Mouse (Mus musculus) left cerebral cortex, postnatal 36 days (tissue): ENCODE results near the gene Maz. TPM values are rescaled to one million over a fixed set of nuclear protein-coding genes. Genes with fewer than 3 reads are reported as not detected.
A peak's percentile ranks its signal among the peaks of the same experiment; 100 is the strongest.

Source experiments
- DNase-seq, 2 experiments: peaks; one replicate each; pipeline ENCODE4 v3.0.0; 2021 to 2022; ENCODE audit warnings: low spot score in 2 of 2, mixed read lengths in 1 of 2
- intact Hi-C: fragments of 180-260 bp; cut with DNase I; formaldehyde crosslinking; loops from one replicate; pipeline ENCODE4 v1.15.1; 2025
- total RNA-seq, 2 experiments: library from RNA; stranded (reverse); gene quantifications; 2 replicates each; pipeline ENCODE4 v1.2.3; 2021

The Maz gene
- total RNA-seq, 2 experiments from 2014 or later = 227 to 234 TPM

- intact Hi-C loops = no loop called here
- no peak for DNase-seq
Observed at GRCm38 (mm10) chr7:127011717-127012116, 15.1 kb downstream of the Maz start.

- no peak for DNase-seq
- intact Hi-C loops = no loop called here
Observed at GRCm38 (mm10) chr7:127011051-127011450, 15.8 kb downstream of the Maz start.

GRCm38 (mm10) chr7:127009307-127010085 lies 17.3 kb downstream of the Maz start:
- DNase-seq = no peak
- intact Hi-C loops = loop anchor here (2.0 kb wide), 1 partner anchor 25 kb away; no protein-coding TSS in a partner anchor

GRCm38 (mm10) chr7:127008239-127009019 lies 18.4 kb downstream of the Maz start:
- intact Hi-C loops = loop anchor here (2.0 kb wide), 1 partner anchor 24 kb away; no protein-coding TSS in a partner anchor
- peak; percentile 80 to 87 for DNase-seq

- intact Hi-C loops = loop anchor here (2.0 kb wide), 1 partner anchor 23 kb away; no protein-coding TSS in a partner anchor
- DNase-seq = no peak
Observed at GRCm38 (mm10) chr7:127007313-127008024, 19.4 kb downstream of the Maz start.

GRCm38 (mm10) chr7:127004122-127004875 lies 22.5 kb downstream of the Maz start:
- intact Hi-C loops = no loop called here
- DNase-seq = no peak

DNA sequence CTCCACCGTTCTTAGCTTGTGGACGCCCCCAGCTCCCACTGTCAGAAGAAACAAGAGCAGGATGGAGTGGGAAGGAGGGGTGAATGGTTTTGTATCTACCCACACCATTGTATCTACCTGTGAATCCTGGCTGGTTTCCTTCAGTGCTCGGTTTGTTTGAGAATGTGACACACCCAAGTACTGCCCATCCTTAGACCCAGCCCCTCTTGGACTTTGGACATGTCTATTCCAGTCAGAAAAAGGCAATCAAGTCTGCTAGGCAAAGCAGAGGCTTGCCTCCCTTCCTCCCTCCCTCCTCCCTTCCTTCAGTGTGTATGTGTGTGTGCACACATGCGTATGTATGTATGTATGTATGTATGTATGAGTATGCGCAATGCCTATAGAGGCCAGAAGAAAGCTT lies 23.2 kb downstream of the Maz start:
- intact Hi-C loops = no loop called here
- no peak for DNase-seq

GRCm38 (mm10) chr7:126999568-126999967 lies 27.3 kb downstream of the Maz start:
- no peak for DNase-seq
- intact Hi-C loops = no loop called here

GRCm38 (mm10) chr7:126996449-126996848 lies 30.4 kb downstream of the Maz start:
- DNase-seq = no peak
- intact Hi-C loops = no loop called here

DNA sequence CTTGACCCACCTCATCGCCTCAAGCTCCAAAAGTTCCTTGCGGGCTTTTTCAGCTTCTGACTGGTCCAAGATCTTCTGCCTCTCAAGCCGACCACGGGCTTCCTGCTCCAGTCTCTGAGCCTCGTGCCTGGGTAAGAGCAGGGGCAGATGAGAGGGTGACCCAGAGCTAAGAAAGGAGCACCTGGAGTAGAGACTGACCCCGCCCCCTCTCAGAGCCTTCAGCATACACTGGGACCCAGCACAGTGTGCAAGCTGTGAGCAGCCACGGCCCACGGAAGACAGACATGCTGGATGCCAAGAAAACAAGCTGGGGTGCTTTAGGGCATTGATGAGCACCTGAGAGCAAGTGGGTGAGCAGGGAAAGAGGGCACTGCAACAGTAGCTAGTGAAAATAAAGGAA lies 38.0 kb downstream of the Maz start:
- intact Hi-C loops = no loop called here
- no peak for DNase-seq

DNA sequence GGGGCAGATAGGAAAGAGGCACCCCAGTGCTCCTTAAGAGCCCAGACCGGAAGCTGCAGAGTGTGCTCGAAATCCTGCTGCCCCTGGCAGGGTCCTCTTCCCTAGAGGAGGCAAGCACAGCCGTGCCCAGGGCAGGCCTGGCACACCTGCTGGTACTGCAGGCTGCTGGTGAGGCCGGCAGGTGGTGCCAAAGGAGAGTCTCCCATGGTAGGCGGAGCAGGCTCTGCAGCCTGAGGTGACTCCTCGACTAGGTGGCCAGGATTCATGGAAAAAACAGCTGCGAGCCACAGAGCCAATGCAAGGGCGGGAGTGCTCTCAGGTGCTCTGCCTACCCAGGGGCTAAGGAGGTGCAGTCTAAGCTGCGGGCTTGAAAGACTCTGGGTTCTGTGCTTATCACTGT lies 40.5 kb downstream of the Maz start:
- intact Hi-C loops = no loop called here
- DNase-seq = peak; percentile 47 to 54

- intact Hi-C loops = loop anchor here (2.0 kb wide), 1 partner anchor 24 kb away; no protein-coding TSS in a partner anchor
- DNase-seq = peak; percentile 53 to 72
Observed at GRCm38 (mm10) chr7:126984667-126985444, 42.0 kb downstream of the Maz start.

DNA sequence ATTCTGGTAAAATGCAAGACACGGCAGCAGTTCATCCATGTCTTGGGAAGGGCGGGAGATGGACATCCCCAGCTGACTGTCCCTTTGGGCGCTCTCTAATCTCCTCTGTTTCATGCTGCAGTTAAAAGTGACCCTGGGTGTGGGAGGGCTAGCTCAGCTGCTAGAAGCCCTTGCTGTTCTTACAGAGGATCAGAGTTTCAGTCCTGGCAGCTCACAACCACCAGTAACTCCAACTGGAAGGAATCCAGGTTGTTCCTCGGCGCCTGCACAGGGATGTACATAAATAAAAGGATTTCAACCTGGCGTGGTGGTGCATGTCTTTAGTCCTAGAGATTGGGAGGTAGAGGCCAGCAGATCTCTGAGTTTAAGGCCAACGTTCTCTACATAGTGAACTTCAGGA lies 43.7 kb downstream of the Maz start:
- intact Hi-C loops = no loop called here
- no peak for DNase-seq

GRCm38 (mm10) chr7:126982054-126982453 lies 44.8 kb downstream of the Maz start:
- intact Hi-C loops = no loop called here

GRCm38 (mm10) chr7:126981601-126982000 lies 45.2 kb downstream of the Maz start:
- DNase-seq = no peak
- intact Hi-C loops = no loop called here

More at GRCm38 (mm10) chr7:126982054-126982453, 44.8 kb downstream of the Maz start:
- no peak for DNase-seq

DNA sequence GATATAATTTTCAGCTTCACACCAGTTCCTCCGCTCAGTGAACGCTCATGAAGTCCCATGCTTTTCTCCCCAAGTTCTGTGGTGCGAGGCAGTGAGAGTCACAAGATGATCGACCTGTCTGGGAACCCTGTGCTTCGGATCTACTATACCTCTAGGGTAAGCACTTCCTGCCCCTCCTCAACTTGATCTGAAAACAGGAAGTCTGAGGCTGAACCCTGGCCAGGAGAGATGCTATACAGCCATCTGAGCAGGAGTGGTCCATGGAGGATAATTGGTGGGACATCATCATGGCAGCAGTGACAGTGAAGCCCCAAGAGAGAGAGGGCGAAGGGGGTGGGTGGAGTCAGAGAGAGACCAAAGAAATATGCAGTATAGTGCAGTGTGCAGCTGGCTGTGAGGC lies 48.0 kb downstream of the Maz start:
- intact Hi-C loops = loop anchor here (5.0 kb wide), 1 partner anchor 123 kb away; no protein-coding TSS in a partner anchor
- DNase-seq = no peak

GRCm38 (mm10) chr7:126976878-126977459 lies 49.9 kb downstream of the Maz start:
- no peak for DNase-seq
- intact Hi-C loops = loop anchor here (2.0 to 5.0 kb wide), 2 partner anchors 40 to 125 kb away; partner anchors contain the start of genes Pagr1a and Pagr1b
